Mouse (Mus musculus) gastrocnemius, postnatal 4 days (tissue): ENCODE results near the gene Gsc2. TPM values are rescaled to one million over a fixed set of nuclear protein-coding genes. Genes with fewer than 3 reads are reported as not detected.
"Not testable (repeated sequence)": the region's sequence is repeated elsewhere in the genome, so short reads cannot be mapped to it uniquely, and the experiment has no call there.

Source experiments
- DNase-seq, 2 experiments: peaks; one replicate each; pipeline ENCODE4 v3.0.0; 2021 to 2022; ENCODE audit warnings: low spot score in 2 of 2, mixed read lengths in 2 of 2
- long read RNA-seq, 2 experiments: library from polyadenylated mRNA; stranded (forward); transcript quantifications; one replicate each; pipeline ENCODE4 v2.0.0; 2021
- total RNA-seq, 2 experiments: library from RNA; stranded (reverse); gene quantifications; 2 replicates each; pipeline ENCODE4 v1.2.3; 2021

Gene Gsc2
- not detected for total RNA-seq
- long read RNA-seq, experiment 1 = 0 reads
- long read RNA-seq, experiment 2 = 0 reads

- no peak for DNase-seq
Observed at GRCm38 (mm10) chr16:17914307-17915249, at the start of gene Gsc2. Gene Gsc2, minus strand, starts transcription at chr16:17915059.

- no peak for DNase-seq
Observed at GRCm38 (mm10) chr16:17962091-17962490, 47.2 kb upstream of the Gsc2 start.

GRCm38 (mm10) chr16:17956052-17956638 is 41.3 kb upstream of the Gsc2 start:
- DNase-seq = not testable (repeated sequence)

- no peak for DNase-seq
Observed at GRCm38 (mm10) chr16:17951618-17952017, 36.8 kb upstream of the Gsc2 start.

GRCm38 (mm10) chr16:17950068-17950467 is 35.2 kb upstream of the Gsc2 start:
- no peak for DNase-seq

GRCm38 (mm10) chr16:17949421-17949877 is 34.6 kb upstream of the Gsc2 start:
- DNase-seq = no peak

GRCm38 (mm10) chr16:17945081-17945831 is 30.4 kb upstream of the Gsc2 start:
- DNase-seq = no peak

GRCm38 (mm10) chr16:17943466-17943865 is 28.6 kb upstream of the Gsc2 start:
- DNase-seq = no peak

GRCm38 (mm10) chr16:17939255-17939751 is 24.4 kb upstream of the Gsc2 start:
- DNase-seq = no peak

- peak in 1 of 2 experiments; percentile 30 for DNase-seq
Observed at GRCm38 (mm10) chr16:17938821-17939220, 24.0 kb upstream of the Gsc2 start.

GRCm38 (mm10) chr16:17938187-17938586 is 23.3 kb upstream of the Gsc2 start:
- DNase-seq = no peak

- no peak for DNase-seq
Observed at GRCm38 (mm10) chr16:17936776-17937175, 21.9 kb upstream of the Gsc2 start.

GRCm38 (mm10) chr16:17934445-17934910 is 19.6 kb upstream of the Gsc2 start:
- DNase-seq = no peak

GRCm38 (mm10) chr16:17933594-17934444 is 19.0 kb upstream of the Gsc2 start:
- no peak for DNase-seq

GRCm38 (mm10) chr16:17931906-17932460 is 17.1 kb upstream of the Gsc2 start:
- DNase-seq = no peak

GRCm38 (mm10) chr16:17929631-17930030 is 14.8 kb upstream of the Gsc2 start:
- no peak for DNase-seq

GRCm38 (mm10) chr16:17929211-17929610 is 14.4 kb upstream of the Gsc2 start:
- no peak for DNase-seq

- DNase-seq = peak; percentile 42 to 67
Observed at GRCm38 (mm10) chr16:17928627-17929104, 13.8 kb upstream of the Gsc2 start.

GRCm38 (mm10) chr16:17928087-17928580 is 13.3 kb upstream of the Gsc2 start, which contains the start of gene Slc25a1:
Gene Slc25a1, minus strand, starts transcription at chr16:17928219.
- peak; percentile 41 to 70 for DNase-seq
